Mouse (Mus musculus): ENCODE measurements around the gene Cma2.

GRCm38 (mm10) chr14:55944575-55944974, 6.2 kb upstream of the Cma2 start, which contains the start of gene Cma1:
- TF ChIP-seq CTCF (IDR thresholded peaks at IDR 0.05; ENCODE audit: control insufficient read depth, insufficient read depth, insufficient replicate concordance, low read depth, low read length) (no peak), POLR2A (IDR thresholded peaks at IDR 0.05; ENCODE audit: control insufficient read depth, low read depth, low read length) (no peak)

Measured in testis, adult 2 months (tissue).